Mouse (Mus musculus) CD4-positive naive resting alpha-beta T cell, adult 57 days (primary cell): ENCODE results near the gene 1700034I23Rik. TPM values are rescaled to one million over a fixed set of nuclear protein-coding genes. Genes with fewer than 3 reads are reported as not detected.

Experiments
- total RNA-seq: library from RNA; stranded (reverse); gene quantifications from one replicate; pipeline ENCODE4 v1.2.4, GENCODE M21; 2023

The 1700034I23Rik gene
- total RNA-seq = not detected

DNA sequence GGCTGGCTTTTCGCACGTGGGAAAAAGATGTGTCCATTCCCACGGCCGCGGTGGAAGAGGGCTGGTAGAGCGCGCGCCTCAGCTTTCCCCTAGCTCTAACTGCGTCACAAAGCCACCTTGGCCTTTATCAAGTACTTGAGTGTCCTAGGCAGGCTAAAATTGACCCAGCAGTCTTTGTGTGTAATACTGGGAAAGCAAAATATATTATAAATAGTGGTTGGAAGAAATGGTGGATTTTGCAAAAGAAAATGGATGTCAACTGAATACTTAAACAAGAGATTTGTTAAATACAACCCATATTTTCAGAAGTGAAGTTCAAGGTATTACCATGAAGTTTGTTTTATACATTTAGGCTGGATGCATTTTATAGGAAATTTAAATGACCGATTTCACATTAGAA is at the start of gene 1700034I23Rik:
Gene 1700034I23Rik (minus strand): TSS at position 101 of the 400 bp plus-strand sequence.

DNA sequence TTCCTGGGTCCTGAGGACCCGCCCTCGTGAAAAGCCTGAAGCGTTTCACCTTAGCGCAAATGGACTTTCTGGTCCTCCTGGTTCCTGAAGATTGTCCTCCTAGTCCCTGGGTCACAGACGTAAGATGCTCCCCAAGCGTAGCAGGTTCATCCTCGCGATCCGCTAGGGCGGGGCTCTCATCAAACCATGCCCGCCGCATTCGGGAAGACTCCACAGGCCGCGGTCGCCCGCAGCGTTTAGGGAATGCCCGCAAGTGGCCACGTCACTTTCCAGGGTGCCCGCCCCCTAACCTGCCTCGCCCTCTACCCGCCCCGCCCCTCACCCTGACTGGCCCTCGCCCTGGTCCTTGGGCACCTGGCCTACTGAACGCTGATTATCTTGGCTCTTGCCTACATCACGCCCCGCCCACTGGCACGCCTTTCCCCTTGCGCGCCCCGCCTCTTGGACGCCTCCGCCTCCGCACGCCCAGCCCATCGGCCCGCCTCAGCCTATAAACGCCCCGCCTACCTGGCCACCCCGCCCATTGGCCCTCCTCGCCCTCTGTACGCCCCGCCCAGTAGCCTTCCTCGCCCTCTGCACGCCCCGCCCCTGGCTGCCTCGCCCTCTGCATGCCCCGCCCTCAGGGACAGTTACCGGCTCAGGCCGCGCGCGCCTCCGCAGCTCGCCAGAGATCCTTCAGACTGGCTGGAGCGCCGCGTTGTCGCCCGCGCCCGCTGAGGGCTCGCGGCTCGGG is 47.0 kb upstream of the 1700034I23Rik start, which contains the start of gene Larp1b:
Gene Larp1b (plus strand): TSS at position 659 of the 733 bp plus-strand sequence.

Other genes starting within 250 kb of the 1700034I23Rik start
- not detected for gene Slc25a31, start 193.7 kb downstream of the 1700034I23Rik start, total RNA-seq
- 38.1 TPM for gene Hspa4l, start 158.0 kb downstream of the 1700034I23Rik start, total RNA-seq
- gene Plk4, start 102.5 kb downstream of the 1700034I23Rik start, total RNA-seq = 21.1 TPM
- gene Mfsd8, start 55.7 kb downstream of the 1700034I23Rik start, total RNA-seq = 13.9 TPM
- 15.0 TPM for gene Abhd18, start 55.6 kb downstream of the 1700034I23Rik start, total RNA-seq
- gene Larp1b, start 47.3 kb upstream of the 1700034I23Rik start, total RNA-seq = 21.3 TPM
- 33.3 TPM for gene Pgrmc2, start 180.5 kb upstream of the 1700034I23Rik start, total RNA-seq